Mouse (Mus musculus): ENCODE results near the gene Parp6. TPM values are rescaled to one million over a fixed set of nuclear protein-coding genes. Genes with fewer than 3 reads are reported as not detected.

The Parp6 gene
- polyA plus RNA-seq (2012; rRNA removed), result 34.5 and 35.6 TPM in 2 replicates

DNA sequence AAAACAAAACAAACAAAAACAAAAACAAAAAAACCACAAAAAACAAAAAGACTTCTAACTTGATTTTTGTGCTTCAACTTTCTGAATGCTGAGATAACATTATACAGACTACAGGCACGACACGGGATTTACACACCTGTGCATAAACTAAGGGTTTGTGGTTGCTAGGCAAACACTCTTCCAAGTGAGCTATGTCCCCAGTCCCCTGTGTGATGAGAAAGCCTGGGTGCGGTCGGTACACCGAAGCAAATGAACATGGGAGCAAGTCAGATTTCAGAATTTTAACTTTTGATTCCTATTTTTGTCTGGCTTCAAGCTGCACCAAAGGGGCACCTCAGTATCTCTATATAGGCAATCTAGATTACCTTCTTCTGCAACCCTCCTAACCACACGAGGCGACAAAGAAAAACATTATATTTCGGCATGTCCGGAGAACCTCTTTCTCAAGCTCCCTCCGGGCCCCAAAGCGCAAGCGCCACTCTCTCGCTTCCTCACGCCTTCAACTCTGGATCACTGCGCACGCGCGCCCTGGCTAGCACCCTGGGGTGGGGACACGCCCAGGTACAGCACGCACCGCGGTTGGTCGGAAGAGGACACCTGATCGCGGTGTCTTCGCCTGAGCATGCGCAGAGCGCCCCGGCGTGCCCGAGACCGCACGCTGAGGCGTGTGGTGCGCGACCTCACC lies at the start of gene Parp6:
Parp6 (plus strand) TSS at position 663 of the 685 bp plus-strand sequence.
- Histone ChIP-seq H3K4me3 (ENCODE audit: control insufficient read depth, low read depth, low read length) (peak within 1 kb of the TSS; percentile 80), H3K36me3 (ENCODE audit: control insufficient read depth, insufficient read depth, low read length) (no peaks in the 10 kb centered on the region), H3K27ac (ENCODE audit: control insufficient read depth, insufficient read depth, low read depth, low read length) (peak within 1 kb of the TSS; percentile 88), H3K27me3 (ENCODE audit: control insufficient read depth, insufficient read depth, low read length) (no peaks in the 10 kb centered on the region), H3K4me1 (ENCODE audit: control insufficient read depth, insufficient read depth, low read length) (no peaks in the 10 kb centered on the region; the same call in 1 of the 2 replicates)
- TF ChIP-seq POLR2A (IDR thresholded peaks at IDR 0.05; ENCODE audit: control insufficient read depth, low read depth, low read length), result peak; percentile 83; the same call in 1 of the 2 replicates
- no peak for TF ChIP-seq CTCF (IDR thresholded peaks at IDR 0.05; ENCODE audit: control insufficient read depth, insufficient read depth, insufficient replicate concordance, low read depth, low read length)

DNA sequence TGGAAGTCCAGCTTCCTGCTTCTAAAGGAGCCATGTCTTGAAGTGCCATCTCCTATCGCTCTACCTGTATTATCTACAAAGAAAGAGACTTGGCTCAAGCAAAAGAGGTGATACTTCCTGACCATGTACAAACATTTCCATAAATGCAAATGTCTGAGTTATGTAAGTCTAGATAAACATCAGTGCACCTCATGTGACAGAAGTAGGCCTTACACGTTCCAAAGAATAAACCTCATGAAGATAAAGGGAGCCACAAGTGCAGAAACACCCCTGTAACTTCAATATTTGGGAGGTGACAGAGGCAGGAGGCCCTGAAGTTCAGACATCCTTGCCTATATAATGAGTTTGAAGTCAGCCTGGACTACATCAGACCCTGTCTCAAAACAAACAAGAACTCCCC lies 45.2 kb upstream of the Parp6 start:
- TF ChIP-seq POLR2A (IDR thresholded peaks at IDR 0.05; ENCODE audit: control insufficient read depth, low read depth, low read length), result no peak
- TF ChIP-seq CTCF (IDR thresholded peaks at IDR 0.05; ENCODE audit: control insufficient read depth, insufficient read depth, insufficient replicate concordance, low read depth, low read length), result no peak
- Histone ChIP-seq H3K27ac (ENCODE audit: control insufficient read depth, insufficient read depth, low read depth, low read length) (no peak overlapping the region), H3K27me3 (ENCODE audit: control insufficient read depth, insufficient read depth, low read length) (no peaks in the 10 kb centered on the region)

DNA sequence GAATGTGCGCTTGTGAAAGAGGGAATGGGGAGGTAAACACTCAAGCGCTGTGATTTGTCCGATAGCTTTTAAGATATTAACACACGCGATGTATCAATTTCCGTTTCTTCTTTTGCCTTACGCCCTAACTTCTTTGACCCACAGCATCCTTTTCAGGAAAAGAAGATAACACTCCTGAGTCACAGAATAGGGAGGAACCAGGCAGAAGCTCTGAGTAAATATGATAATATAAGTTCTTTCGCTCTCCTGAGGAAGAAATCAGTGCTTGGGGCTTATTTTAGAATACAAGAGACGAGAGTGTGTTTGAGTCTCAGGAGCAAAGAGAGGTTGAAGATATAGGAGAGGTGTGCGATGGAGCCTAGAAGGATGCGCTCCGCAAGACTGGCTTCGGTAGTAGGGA lies 39.7 kb upstream of the Parp6 start:
- Histone ChIP-seq H3K27ac (ENCODE audit: control insufficient read depth, insufficient read depth, low read depth, low read length) (peak overlapping the region; percentile 52), H3K27me3 (ENCODE audit: control insufficient read depth, insufficient read depth, low read length) (no peaks in the 10 kb centered on the region), H3K4me3 (ENCODE audit: control insufficient read depth, low read depth, low read length) (peak overlapping the region; percentile 92), H3K4me1 (ENCODE audit: control insufficient read depth, insufficient read depth, low read length) (peaks cover 6% of the 10 kb centered on the region; the same call in 1 of the 2 replicates), H3K36me3 (ENCODE audit: control insufficient read depth, insufficient read depth, low read length) (no peaks in the 10 kb centered on the region)
- TF ChIP-seq POLR2A (IDR thresholded peaks at IDR 0.05; ENCODE audit: control insufficient read depth, low read depth, low read length) (no peak), CTCF (IDR thresholded peaks at IDR 0.05; ENCODE audit: control insufficient read depth, insufficient read depth, insufficient replicate concordance, low read depth, low read length) (no peak)

More for the DNA sequence above, 45.2 kb upstream of the Parp6 start:
- no peaks in the 10 kb centered on the region for H3K36me3 ChIP-seq (ENCODE audit: control insufficient read depth, insufficient read depth, low read length)
- H3K4me3 ChIP-seq (ENCODE audit: control insufficient read depth, low read depth, low read length), result no peak overlapping the region
- peaks cover 2% of the 10 kb centered on the region; the same call in 1 of the 2 replicates for H3K4me1 ChIP-seq (ENCODE audit: control insufficient read depth, insufficient read depth, low read length)

DNA sequence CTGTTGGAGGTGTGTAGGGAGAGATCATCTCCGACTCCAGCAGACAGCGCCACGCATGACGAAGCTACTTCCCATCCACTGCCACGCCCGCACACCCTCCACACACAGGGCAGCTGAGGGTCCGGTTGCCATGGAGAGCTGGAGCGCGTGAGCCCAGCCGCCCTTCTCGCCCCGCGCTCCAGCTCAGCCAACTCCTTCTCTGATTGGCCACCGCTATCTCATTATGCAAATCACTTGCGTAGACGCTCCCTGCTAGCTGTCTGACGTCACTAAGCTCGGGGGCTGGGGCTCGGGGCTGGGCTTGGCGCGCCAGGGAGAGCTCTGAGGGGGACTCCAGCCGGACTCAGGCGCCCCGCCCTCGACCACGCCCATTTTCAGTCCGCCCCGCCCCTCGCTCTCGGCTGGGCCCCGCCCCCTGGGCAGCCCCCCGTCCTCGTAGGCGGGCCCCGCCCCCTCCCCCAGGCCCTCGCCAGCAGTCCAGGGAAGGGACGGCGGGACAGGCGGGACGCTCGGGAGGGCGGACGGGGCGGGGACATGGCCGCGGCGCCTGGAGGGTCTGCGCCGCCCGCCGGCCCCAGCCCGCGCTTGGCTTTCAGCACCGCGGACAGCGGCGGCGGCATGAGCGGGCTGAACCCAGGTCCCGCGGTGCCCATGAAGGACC lies 39.1 kb upstream of the Parp6 start, which contains the start of gene Celf6:
Celf6 (plus strand) TSS at position 74 of the 661 bp plus-strand sequence.
- peaks cover 6% of the 10 kb centered on the region; the same call in 1 of the 2 replicates for H3K4me1 ChIP-seq (ENCODE audit: control insufficient read depth, insufficient read depth, low read length)
- peak within 1 kb of the TSS; percentile 52 for H3K27ac ChIP-seq (ENCODE audit: control insufficient read depth, insufficient read depth, low read depth, low read length)
- H3K27me3 ChIP-seq (ENCODE audit: control insufficient read depth, insufficient read depth, low read length), result no peaks in the 10 kb centered on the region
- TF ChIP-seq POLR2A (IDR thresholded peaks at IDR 0.05; ENCODE audit: control insufficient read depth, low read depth, low read length), result peak; percentile 89; the same call in 1 of the 2 replicates
- no peak for TF ChIP-seq CTCF (IDR thresholded peaks at IDR 0.05; ENCODE audit: control insufficient read depth, insufficient read depth, insufficient replicate concordance, low read depth, low read length)
- H3K36me3 ChIP-seq (ENCODE audit: control insufficient read depth, insufficient read depth, low read length), result no peaks in the 10 kb centered on the region
- peak within 1 kb of the TSS; percentile 92 for H3K4me3 ChIP-seq (ENCODE audit: control insufficient read depth, low read depth, low read length)

DNA sequence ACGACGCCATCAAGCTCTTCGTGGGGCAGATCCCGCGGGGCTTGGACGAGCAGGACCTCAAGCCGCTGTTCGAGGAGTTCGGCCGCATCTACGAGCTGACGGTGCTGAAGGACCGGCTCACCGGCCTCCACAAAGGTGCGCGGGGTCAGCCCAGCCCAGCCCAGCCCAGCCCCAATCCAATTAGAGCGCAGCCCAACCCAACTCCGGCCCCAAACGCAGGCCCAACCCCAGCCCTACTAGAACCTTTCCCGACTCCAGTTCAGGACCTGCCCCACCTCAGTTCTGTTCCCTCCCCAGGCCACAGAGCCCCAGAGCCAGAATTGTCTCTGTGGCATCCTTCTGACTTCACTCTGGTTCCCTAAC lies 38.6 kb upstream of the Parp6 start:
- Histone ChIP-seq H3K4me3 (ENCODE audit: control insufficient read depth, low read depth, low read length) (peak overlapping the region; percentile 89), H3K27me3 (ENCODE audit: control insufficient read depth, insufficient read depth, low read length) (no peaks in the 10 kb centered on the region)

DNA sequence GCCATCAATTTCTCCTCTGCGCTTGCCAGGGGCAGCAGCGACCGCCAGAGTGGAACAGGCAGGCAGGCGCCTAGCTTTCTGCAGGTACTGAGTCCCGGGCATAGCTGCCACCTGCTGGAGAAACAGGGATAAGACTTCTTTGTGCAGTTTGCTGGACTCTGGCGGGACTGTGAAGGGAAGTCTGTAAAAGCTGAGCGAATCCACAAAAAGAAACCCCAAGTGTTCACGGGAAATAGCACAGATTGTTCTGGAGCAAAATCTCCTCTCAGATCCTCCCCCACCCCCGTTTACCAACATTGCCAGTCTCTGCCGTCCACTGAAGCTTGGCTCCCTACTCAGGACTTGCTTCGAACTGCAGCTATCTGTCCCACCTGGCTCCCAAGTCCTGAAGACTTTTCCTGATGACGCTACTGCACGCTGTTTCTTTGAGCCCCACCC lies 32.2 kb upstream of the Parp6 start:
- Histone ChIP-seq H3K27me3 (ENCODE audit: control insufficient read depth, insufficient read depth, low read length) (no peaks in the 10 kb centered on the region), H3K4me3 (ENCODE audit: control insufficient read depth, low read depth, low read length) (no peak overlapping the region), H3K27ac (ENCODE audit: control insufficient read depth, insufficient read depth, low read depth, low read length) (no peak overlapping the region), H3K4me1 (ENCODE audit: control insufficient read depth, insufficient read depth, low read length) (no peaks in the 10 kb centered on the region; the same call in 1 of the 2 replicates), H3K36me3 (ENCODE audit: control insufficient read depth, insufficient read depth, low read length) (no peaks in the 10 kb centered on the region)
- TF ChIP-seq POLR2A (IDR thresholded peaks at IDR 0.05; ENCODE audit: control insufficient read depth, low read depth, low read length) (no peak), CTCF (IDR thresholded peaks at IDR 0.05; ENCODE audit: control insufficient read depth, insufficient read depth, insufficient replicate concordance, low read depth, low read length) (peak; percentile 71)

More for the DNA sequence above, 38.6 kb upstream of the Parp6 start:
- Histone ChIP-seq H3K27ac (ENCODE audit: control insufficient read depth, insufficient read depth, low read depth, low read length) (no peak overlapping the region), H3K36me3 (ENCODE audit: control insufficient read depth, insufficient read depth, low read length) (no peaks in the 10 kb centered on the region), H3K4me1 (ENCODE audit: control insufficient read depth, insufficient read depth, low read length) (peaks cover 6% of the 10 kb centered on the region; the same call in 1 of the 2 replicates)
- 0 out of 2 replicates have a peak, but pooled peaks have one; percentile 6 for TF ChIP-seq POLR2A (IDR thresholded peaks at IDR 0.05; ENCODE audit: control insufficient read depth, low read depth, low read length)
- no peak for TF ChIP-seq CTCF (IDR thresholded peaks at IDR 0.05; ENCODE audit: control insufficient read depth, insufficient read depth, insufficient replicate concordance, low read depth, low read length)

DNA sequence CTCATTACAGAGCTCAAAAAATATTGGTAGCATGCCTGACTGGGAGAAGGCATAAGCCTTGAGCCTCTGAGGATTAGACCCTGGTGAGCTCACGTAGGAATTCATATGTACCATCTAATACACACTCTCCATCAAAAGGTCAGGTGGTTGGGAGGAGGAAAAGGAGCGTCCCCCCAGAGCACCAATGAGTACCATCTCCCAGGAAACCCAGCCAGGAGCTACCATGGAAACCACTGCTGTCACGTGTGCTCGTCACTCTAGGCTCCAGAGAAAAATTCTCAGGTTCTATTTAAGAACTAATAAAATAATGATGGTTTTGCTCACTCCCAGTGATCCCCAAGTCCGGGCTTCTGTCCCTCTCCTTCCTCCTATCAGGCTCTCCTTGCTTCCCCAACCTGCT lies 28.8 kb upstream of the Parp6 start:
- Histone ChIP-seq H3K27me3 (ENCODE audit: control insufficient read depth, insufficient read depth, low read length) (no peaks in the 10 kb centered on the region), H3K4me1 (ENCODE audit: control insufficient read depth, insufficient read depth, low read length) (peaks cover 2% of the 10 kb centered on the region; the same call in 1 of the 2 replicates), H3K36me3 (ENCODE audit: control insufficient read depth, insufficient read depth, low read length) (no peaks in the 10 kb centered on the region), H3K4me3 (ENCODE audit: control insufficient read depth, low read depth, low read length) (no peak overlapping the region; the same call in 1 of the 2 replicates), H3K27ac (ENCODE audit: control insufficient read depth, insufficient read depth, low read depth, low read length) (no peak overlapping the region)
- TF ChIP-seq CTCF (IDR thresholded peaks at IDR 0.05; ENCODE audit: control insufficient read depth, insufficient read depth, insufficient replicate concordance, low read depth, low read length) (no peak), POLR2A (IDR thresholded peaks at IDR 0.05; ENCODE audit: control insufficient read depth, low read depth, low read length) (no peak)
